Mouse (Mus musculus): Measurements from ENCODE around the gene Asic5.

DNA sequence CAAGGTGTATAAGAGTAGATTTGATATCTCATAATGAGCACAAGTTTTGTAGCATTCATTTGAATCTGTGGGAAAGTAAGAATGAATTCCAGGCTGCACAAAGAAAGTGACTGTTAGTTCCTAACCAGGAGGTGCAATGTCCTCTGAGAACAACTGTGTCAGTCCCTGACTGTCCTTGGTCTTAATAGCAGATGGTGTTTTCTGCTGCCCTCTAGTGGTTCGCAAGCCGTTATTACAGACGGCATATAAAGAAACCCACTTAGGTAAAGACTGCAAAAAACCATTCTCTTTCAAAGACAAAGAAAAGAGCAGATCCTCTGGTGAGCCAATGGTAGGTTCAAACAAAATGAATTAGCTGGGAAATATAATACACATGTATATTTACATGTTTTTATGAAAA lies 47.1 kb downstream of the Asic5 start:
- TF ChIP-seq EP300 (IDR thresholded peaks at IDR 0.05; ENCODE audit: low read depth) = no peak
- peak; percentile 76 for TF ChIP-seq CTCF (IDR thresholded peaks at IDR 0.05; ENCODE audit: low read depth)
